Mouse (Mus musculus): ENCODE measurements at regions not wholly inside any gene's neighbourhood (a gene's known extent, or its start where the extent isn't known, plus 50 kb on each side); places are given as distances from the start of the nearest gene placed in this dataset.

DNA sequence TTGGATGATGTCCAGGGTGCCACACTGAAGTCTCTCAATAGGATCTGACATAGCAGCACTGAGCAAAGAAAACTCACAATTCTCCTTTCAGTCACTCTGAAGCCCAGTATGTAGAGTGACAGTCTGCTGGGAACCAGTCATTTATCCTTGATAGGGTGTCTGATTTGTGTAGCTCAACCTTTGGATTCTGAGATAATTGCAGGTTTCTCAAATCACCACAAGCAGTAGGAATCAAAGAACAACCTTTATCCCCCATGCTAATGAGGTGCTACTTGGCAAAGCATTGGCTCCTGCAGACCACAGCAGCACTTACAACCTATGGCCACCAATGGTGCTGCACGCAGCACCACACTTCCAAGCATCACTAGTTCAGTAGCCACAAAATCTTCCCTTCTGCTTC, 112.5 kb upstream of the Tent5a start:
- H3K9me3 ChIP-seq = no peaks in the 10 kb centered on the region
- 18% methylated on average over 1 of the region's 1 CpGs for WGBS
- H3K36me3 ChIP-seq = no peaks in the 10 kb centered on the region
- no peak overlapping the region for H3K27ac ChIP-seq (replicated peaks)
- no peak overlapping the region for H3K9ac ChIP-seq (replicated peaks)
- H3K4me3 ChIP-seq = no peak overlapping the region
- ATAC-seq (replicated peaks) = peak; percentile 92
- peaks cover 20% of the 10 kb centered on the region; the same call in 1 of the 2 replicates for H3K4me1 ChIP-seq
- no peak overlapping the region for H3K4me2 ChIP-seq (replicated peaks)
- no peaks in the 10 kb centered on the region for H3K27me3 ChIP-seq

- ATAC-seq (replicated peaks) = no peak
- 78% methylated on average over 2 of the region's 2 CpGs for WGBS
- H3K36me3 ChIP-seq = no peaks in the 10 kb centered on the region
These were observed 105.1 kb upstream of the Tent5a start for GRCm38 (mm10) chr9:85432220-85432619.

GRCm38 (mm10) chr9:85426809-85427208, 99.7 kb upstream of the Tent5a start:
- H3K9ac ChIP-seq (replicated peaks) = no peak overlapping the region
- no peak overlapping the region for H3K4me2 ChIP-seq (replicated peaks)
- H3K9me3 ChIP-seq = no peaks in the 10 kb centered on the region
- H3K4me1 ChIP-seq = no peaks in the 10 kb centered on the region
- no peaks in the 10 kb centered on the region for H3K36me3 ChIP-seq
- WGBS = 83% methylated on average over 4 of the region's 4 CpGs
- no peak overlapping the region for H3K4me3 ChIP-seq
- no peaks in the 10 kb centered on the region for H3K27me3 ChIP-seq
- no peak overlapping the region for H3K27ac ChIP-seq (replicated peaks)
- no peak for ATAC-seq (replicated peaks)

More at GRCm38 (mm10) chr9:85432220-85432619, 105.1 kb upstream of the Tent5a start:
- Histone ChIP-seq H3K4me3 (no peak overlapping the region), H3K27me3 (no peaks in the 10 kb centered on the region), H3K4me1 (no peaks in the 10 kb centered on the region), H3K9ac (replicated peaks) (no peak overlapping the region), H3K4me2 (replicated peaks) (no peak overlapping the region), H3K27ac (replicated peaks) (no peak overlapping the region), H3K9me3 (no peaks in the 10 kb centered on the region)

DNA sequence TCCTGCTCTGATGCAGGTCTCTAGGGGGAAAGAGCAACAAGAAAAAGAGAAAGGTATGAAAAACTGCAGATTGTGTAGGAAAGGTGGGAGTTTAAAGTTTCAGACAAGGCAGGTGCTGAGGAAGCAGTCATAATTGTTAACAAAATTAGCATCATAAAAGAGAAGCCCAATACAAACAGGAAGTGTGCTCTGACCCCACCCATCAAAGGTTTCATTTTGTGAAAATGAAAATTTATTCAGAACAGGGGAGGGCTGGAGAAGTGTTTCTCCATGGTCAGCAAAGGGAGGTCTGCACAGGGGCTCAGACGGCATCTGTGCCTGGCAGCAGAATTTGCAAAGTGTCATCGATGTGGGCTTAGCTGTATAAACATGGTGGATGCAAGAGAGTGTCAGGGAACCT, 96.8 kb upstream of the Tent5a start:
- Histone ChIP-seq H3K4me3 (no peak overlapping the region), H3K27me3 (no peaks in the 10 kb centered on the region), H3K9me3 (no peaks in the 10 kb centered on the region), H3K4me1 (no peaks in the 10 kb centered on the region), H3K4me2 (replicated peaks) (no peak overlapping the region), H3K36me3 (no peaks in the 10 kb centered on the region), H3K27ac (replicated peaks) (no peak overlapping the region), H3K9ac (replicated peaks) (no peak overlapping the region)
- ATAC-seq (replicated peaks) = no peak
- WGBS = 86% methylated on average over 2 of the region's 2 CpGs

- no peak for ATAC-seq (replicated peaks)
- H3K9me3 ChIP-seq = no peaks in the 10 kb centered on the region
- 85% methylated on average over 1 of the region's 1 CpGs for WGBS
- peaks cover 7% of the 10 kb centered on the region; the same call in 1 of the 2 replicates for H3K4me1 ChIP-seq
- no peak overlapping the region for H3K4me2 ChIP-seq (replicated peaks)
- no peak overlapping the region for H3K9ac ChIP-seq (replicated peaks)
- no peaks in the 10 kb centered on the region for H3K27me3 ChIP-seq
- H3K36me3 ChIP-seq = no peaks in the 10 kb centered on the region
- no peak overlapping the region for H3K27ac ChIP-seq (replicated peaks)
- H3K4me3 ChIP-seq = no peak overlapping the region
These were observed 87.2 kb upstream of the Tent5a start for GRCm38 (mm10) chr9:85414391-85414790.

DNA sequence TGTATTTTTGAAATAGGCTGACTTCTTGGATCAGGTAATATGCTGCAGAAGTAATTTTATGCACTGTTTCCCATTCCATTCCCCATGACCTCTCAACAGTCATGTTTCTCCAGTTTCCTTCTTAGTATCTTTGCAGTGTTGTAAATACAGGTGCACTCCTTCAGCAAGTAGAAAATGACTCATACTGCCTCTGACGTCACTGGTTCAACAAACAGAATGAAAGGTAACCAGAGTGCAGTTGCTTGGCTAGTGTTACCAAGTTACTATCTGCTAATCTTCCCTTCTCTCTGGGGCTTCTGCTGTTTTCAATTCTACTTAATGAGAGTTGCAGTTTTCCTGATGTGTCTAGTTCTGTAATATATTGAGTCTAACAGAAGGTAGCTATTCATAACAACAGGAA, 86.7 kb upstream of the Tent5a start:
- 64% methylated on average over 1 of the region's 1 CpGs for WGBS
- H3K27ac ChIP-seq (replicated peaks) = no peak overlapping the region
- H3K4me1 ChIP-seq = peaks cover 7% of the 10 kb centered on the region; the same call in 1 of the 2 replicates
- H3K9me3 ChIP-seq = no peaks in the 10 kb centered on the region
- no peak overlapping the region for H3K4me3 ChIP-seq
- no peaks in the 10 kb centered on the region for H3K27me3 ChIP-seq
- no peak overlapping the region for H3K4me2 ChIP-seq (replicated peaks)
- ATAC-seq (replicated peaks) = no peak
- no peaks in the 10 kb centered on the region for H3K36me3 ChIP-seq
- no peak overlapping the region for H3K9ac ChIP-seq (replicated peaks)

- ATAC-seq (replicated peaks) = peak; percentile 89
- WGBS = 45% methylated on average over 11 of the region's 11 CpGs
These were observed 83.6 kb upstream of the Tent5a start for GRCm38 (mm10) chr9:85410643-85411296.

GRCm38 (mm10) chr9:85409974-85410506, 82.9 kb upstream of the Tent5a start:
- no peaks in the 10 kb centered on the region for H3K27me3 ChIP-seq
- 79% methylated on average over 4 of the region's 4 CpGs for WGBS
- peaks cover 7% of the 10 kb centered on the region; the same call in 1 of the 2 replicates for H3K4me1 ChIP-seq
- no peak overlapping the region for H3K4me3 ChIP-seq
- H3K36me3 ChIP-seq = no peaks in the 10 kb centered on the region
- no peak overlapping the region for H3K27ac ChIP-seq (replicated peaks)
- no peaks in the 10 kb centered on the region for H3K9me3 ChIP-seq
- ATAC-seq (replicated peaks) = no peak
- H3K4me2 ChIP-seq (replicated peaks) = no peak overlapping the region
- no peak overlapping the region for H3K9ac ChIP-seq (replicated peaks)

More at GRCm38 (mm10) chr9:85410643-85411296, 83.6 kb upstream of the Tent5a start:
- Histone ChIP-seq H3K4me3 (no peak overlapping the region), H3K36me3 (no peaks in the 10 kb centered on the region), H3K9ac (replicated peaks) (no peak overlapping the region), H3K9me3 (no peaks in the 10 kb centered on the region), H3K4me2 (replicated peaks) (no peak overlapping the region), H3K4me1 (peaks cover 7% of the 10 kb centered on the region; the same call in 1 of the 2 replicates), H3K27ac (replicated peaks) (no peak overlapping the region), H3K27me3 (no peaks in the 10 kb centered on the region)

GRCm38 (mm10) chr9:85408461-85408860, 81.3 kb upstream of the Tent5a start:
- Histone ChIP-seq H3K9ac (replicated peaks) (no peak overlapping the region), H3K4me3 (no peak overlapping the region), H3K4me1 (peaks cover 7% of the 10 kb centered on the region; the same call in 1 of the 2 replicates), H3K4me2 (replicated peaks) (no peak overlapping the region), H3K27ac (replicated peaks) (no peak overlapping the region), H3K27me3 (no peaks in the 10 kb centered on the region), H3K36me3 (no peaks in the 10 kb centered on the region), H3K9me3 (no peaks in the 10 kb centered on the region)
- WGBS = 81% methylated on average over 5 of the region's 5 CpGs
- no peak for ATAC-seq (replicated peaks)

DNA sequence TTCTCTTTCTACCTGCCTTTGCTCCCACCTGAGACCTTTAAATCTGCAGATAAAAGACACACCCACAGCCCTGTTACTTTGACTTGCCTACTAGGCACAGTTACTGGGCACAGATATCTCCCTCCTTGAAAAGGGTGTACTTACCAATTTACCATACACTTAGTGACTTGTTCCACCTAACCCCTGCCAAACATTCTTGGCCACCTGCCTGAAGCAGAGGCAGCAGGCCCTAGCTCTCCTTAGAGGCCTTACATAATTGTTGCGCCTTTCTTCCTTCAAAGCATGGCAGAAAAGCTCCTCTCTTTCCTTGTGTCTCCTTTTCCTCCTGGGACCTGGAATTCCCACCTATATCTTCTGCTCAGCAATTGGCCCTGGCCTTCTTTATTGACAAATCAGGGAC, 80.4 kb upstream of the Tent5a start:
- H3K4me1 ChIP-seq = peaks cover 7% of the 10 kb centered on the region; the same call in 1 of the 2 replicates
- ATAC-seq (replicated peaks) = no peak
- H3K4me3 ChIP-seq = no peak overlapping the region
- no peaks in the 10 kb centered on the region for H3K27me3 ChIP-seq
- no peak overlapping the region for H3K4me2 ChIP-seq (replicated peaks)
- no peaks in the 10 kb centered on the region for H3K36me3 ChIP-seq
- H3K27ac ChIP-seq (replicated peaks) = no peak overlapping the region
- H3K9ac ChIP-seq (replicated peaks) = no peak overlapping the region
- H3K9me3 ChIP-seq = no peaks in the 10 kb centered on the region
- WGBS = 88% methylated on average over 1 of the region's 1 CpGs

DNA sequence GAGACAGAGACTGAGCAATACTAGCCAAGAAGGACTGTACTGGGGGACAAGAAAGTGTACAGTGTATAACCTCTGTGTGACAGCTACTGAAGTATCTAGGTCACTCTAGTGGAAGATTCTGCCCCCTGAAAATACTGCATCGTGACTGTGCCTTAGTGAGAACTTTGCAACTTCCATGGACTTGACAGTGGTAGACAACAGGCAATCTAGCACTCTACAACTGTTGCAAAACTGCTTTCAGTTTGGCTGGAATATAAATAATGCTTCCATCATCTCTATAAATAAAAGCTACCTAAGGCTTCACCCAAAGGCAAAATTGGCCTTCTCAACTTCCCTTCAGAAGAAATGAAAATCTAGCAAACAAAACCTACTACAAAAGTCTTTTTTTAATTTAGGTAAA, 74.6 kb upstream of the Tent5a start:
- Histone ChIP-seq H3K36me3 (no peaks in the 10 kb centered on the region), H3K4me1 (peaks cover 13% of the 10 kb centered on the region; the same call in 1 of the 2 replicates), H3K9ac (replicated peaks) (no peak overlapping the region), H3K4me3 (no peak overlapping the region), H3K27me3 (no peaks in the 10 kb centered on the region), H3K9me3 (no peaks in the 10 kb centered on the region), H3K4me2 (replicated peaks) (no peak overlapping the region), H3K27ac (replicated peaks) (no peak overlapping the region)
- 91% methylated on average over 1 of the region's 1 CpGs for WGBS
- no peak for ATAC-seq (replicated peaks)

DNA sequence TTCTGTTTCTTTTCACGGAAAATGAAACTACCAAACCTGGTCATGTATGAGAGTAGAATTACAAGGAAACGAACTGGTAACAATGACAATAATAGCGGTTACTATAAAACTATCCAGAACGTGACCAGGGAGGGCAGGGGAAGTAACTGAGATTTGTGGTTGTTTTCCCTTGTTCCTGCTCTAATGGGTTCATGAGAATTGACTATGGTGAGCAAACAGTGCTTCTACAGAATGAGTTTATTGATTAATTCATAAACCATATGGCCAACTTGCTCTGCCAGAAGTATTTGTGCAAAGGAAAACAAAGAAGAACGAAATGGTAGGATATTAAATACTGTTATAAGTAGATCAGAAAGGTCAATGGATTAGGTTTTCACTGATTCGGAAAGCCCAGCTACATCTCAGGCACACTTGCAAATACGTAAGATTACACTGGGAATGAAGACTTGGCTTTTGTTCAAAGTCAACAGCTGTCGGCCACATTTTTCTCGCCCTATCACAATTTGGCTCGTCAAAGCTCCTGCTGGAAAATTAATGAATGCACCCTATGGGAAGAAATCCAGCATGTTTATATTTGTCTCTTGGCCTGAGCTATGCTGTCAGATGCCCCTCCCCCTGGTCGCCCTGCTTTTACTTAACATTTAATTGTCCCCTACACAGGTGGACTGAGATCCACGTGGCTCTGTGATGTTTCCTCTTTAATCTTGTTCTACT, 73.6 kb upstream of the Tent5a start:
- Histone ChIP-seq H3K27me3 (no peaks in the 10 kb centered on the region), H3K9ac (replicated peaks) (no peak overlapping the region), H3K36me3 (no peaks in the 10 kb centered on the region), H3K4me3 (no peak overlapping the region), H3K4me1 (peaks cover 13% of the 10 kb centered on the region; the same call in 1 of the 2 replicates), H3K9me3 (no peaks in the 10 kb centered on the region), H3K4me2 (replicated peaks) (no peak overlapping the region), H3K27ac (replicated peaks) (no peak overlapping the region)
- 54% methylated on average over 12 of the region's 12 CpGs for WGBS
- peak; percentile 89 for ATAC-seq (replicated peaks)
